Mouse (Mus musculus): ENCODE data around the gene Krtap4-8. TPM values are rescaled to one million over a fixed set of nuclear protein-coding genes. Genes with fewer than 3 reads are reported as not detected.
"Not testable (repeated sequence)": the region's sequence is repeated elsewhere in the genome, so short reads cannot be mapped to it uniquely, and the experiment has no call there.

The Krtap4-8 gene
- not detected for total RNA-seq (2021)
- long read RNA-seq, experiment 1: 0 reads
- long read RNA-seq, experiment 2: 0 reads

DNA sequence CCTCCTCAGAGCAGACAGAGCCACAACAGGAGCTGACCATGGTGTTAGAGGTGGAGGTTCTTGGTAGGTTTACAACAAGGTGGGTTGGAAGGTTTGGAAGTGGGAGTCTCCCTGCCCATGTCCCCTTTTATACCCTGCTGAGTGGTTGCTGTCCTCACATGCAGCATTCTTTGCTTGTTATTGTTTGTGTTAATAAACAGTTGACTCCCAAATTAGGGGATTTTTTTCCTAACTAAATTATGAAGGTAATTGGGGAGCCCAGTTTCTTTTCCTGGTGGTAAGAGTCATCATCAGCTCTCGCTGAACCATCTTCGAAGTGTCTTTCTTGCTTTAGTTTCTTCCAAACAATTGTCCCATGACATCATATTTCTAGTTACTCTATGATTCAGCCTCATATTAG lies at the start of gene Krtap4-8:
Krtap4-8 (minus strand) TSS at position 101 of the 400 bp plus-strand sequence.
- no peak for DNase-seq

DNA sequence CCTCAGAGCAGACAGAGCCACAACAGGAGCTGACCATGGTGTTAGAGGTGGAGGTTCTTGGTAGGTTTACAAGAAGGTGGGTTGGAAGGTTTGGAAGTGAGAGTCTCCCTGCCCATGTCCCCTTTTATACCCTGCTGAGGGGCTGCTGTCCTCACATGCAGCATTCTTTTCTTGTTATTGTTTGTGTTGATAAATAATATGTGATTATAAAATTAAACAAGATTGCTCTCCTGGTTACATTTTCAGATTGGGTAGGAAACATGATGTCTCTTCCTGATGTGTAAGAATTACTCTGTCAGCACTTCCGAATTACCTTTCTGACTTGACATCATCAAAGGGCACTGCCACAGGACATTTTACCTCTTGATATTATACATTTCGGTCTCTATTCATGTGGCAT lies 35.1 kb upstream of the Krtap4-8 start, which contains the start of gene Gm11564:
Gm11564 (minus strand) TSS at position 101 of the 400 bp plus-strand sequence.
- DNase-seq: not testable (repeated sequence)

DNA sequence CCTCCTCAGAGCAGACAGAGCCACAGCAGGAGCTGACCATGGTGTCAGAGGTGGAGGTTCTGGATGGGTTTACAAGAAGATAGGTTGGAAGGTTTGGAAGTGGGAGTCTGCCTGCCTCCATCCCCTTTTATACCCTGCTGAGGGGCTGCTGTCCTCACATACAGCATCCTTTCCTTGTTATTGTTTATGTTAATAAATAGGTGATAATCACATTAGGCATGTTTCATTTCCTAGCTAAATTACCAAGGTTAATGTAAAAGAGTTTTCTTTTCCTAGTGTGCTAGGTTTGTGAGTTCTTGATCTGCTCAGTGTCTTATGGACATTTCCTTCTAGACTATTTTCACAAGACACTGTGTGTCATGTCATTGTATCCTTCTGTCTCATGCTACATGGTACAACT lies 29.3 kb upstream of the Krtap4-8 start, which contains the start of gene Krtap4-13:
Krtap4-13 (minus strand) TSS at position 101 of the 400 bp plus-strand sequence.
- DNase-seq: not testable (repeated sequence)

DNA sequence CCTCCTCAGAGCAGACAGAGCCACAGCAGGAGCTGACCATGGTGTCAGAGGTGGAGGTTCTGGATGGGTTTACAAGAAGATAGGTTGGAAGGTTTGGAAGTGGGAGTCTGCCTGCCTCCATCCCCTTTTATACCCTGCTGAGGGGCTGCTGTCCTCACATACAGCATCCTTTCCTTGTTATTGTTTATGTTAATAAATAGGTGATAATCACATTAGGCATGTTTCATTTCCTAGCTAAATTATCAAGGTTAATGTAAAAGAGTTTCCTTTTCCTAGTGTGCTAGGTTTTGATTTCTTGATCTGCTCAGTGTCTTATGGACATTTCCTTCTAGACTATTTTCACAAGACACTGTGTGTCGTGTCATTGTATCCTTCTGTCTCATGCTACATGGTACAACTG lies 23.8 kb upstream of the Krtap4-8 start, which contains the start of gene Gm11554:
Gm11554 (minus strand) TSS at position 101 of the 400 bp plus-strand sequence.
- not testable (repeated sequence) for DNase-seq

DNA sequence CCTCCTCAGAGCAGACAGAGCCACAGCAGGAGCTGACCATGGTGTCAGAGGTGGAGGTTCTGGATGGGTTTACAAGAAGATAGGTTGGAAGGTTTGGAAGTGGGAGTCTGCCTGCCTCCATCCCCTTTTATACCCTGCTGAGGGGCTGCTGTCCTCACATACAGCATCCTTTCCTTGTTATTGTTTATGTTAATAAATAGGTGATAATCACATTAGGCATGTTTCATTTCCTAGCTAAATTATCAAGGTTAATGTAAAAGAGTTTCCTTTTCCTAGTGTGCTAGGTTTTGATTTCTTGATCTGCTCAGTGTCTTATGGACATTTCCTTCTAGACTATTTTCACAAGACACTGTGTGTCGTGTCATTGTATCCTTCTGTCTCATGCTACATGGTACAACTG lies 18.3 kb upstream of the Krtap4-8 start, which contains the start of gene Gm11569:
Gm11569 (minus strand) TSS at position 101 of the 400 bp plus-strand sequence.
- DNase-seq: not testable (repeated sequence)

DNA sequence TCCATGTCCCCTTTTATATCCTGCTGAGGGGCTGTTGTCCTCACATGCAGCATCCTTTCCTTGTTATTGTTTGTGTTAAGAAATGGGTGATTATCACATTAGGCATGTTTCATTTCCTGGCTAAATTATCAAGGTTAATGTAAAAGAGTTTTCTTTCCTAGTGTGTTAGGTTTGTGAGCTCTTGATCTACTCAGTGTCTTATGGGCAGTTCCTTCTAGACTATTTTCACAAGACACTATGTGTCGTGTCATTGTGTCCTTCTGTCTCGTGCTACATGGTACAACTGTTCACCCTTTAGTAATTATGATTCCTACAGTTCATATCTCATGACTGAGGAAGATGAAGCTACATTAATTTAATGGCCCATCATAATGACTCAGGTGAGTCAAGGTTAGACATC lies 12.9 kb upstream of the Krtap4-8 start, which contains the start of gene Gm11596:
Gm11596 (minus strand) TSS at position 101 of the 400 bp plus-strand sequence.
- no peak for DNase-seq

DNA sequence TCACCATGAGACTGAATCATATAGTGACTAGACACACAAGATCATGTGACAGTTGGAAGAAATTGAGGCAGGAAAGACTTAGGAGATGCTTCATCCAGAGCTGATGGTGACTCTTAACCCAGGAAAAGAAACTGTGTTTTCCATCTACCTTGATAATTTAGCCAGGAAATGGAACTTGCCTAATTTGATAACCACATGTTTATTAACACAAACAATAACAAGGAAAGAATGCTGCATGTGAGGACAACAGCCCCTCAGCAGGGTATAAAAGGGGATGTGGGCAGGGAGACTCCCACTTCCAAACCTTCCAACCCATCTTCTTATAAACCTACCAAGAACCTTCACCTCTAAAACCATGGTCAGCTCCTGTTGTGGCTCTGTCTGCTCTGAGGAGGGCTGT lies 4.4 kb upstream of the Krtap4-8 start, which contains the start of gene Krtap4-9:
Krtap4-9 (plus strand) TSS at position 301 of the 400 bp plus-strand sequence.
- not testable (repeated sequence) for DNase-seq

DNA sequence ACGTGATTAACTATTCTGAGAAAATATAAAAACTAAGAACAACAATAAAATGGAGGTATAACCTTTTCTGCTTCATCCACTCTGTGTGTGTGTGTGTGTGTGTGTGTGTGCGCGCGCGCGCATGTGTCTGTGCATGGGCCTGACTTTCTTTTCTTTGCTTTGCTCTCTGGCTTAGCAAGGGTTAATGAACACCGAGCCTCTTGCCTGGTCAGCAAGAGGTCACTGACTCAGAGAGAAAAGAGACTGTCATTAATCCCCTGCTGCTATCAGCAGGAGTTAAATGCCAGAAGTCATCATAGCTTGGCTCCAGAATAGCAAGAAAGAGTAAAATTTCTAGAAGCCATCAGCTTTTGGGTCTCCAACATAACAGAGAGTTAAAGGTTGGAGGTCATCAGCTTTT lies 2.1 kb downstream of the Krtap4-8 start:
- no peak for DNase-seq

DNA sequence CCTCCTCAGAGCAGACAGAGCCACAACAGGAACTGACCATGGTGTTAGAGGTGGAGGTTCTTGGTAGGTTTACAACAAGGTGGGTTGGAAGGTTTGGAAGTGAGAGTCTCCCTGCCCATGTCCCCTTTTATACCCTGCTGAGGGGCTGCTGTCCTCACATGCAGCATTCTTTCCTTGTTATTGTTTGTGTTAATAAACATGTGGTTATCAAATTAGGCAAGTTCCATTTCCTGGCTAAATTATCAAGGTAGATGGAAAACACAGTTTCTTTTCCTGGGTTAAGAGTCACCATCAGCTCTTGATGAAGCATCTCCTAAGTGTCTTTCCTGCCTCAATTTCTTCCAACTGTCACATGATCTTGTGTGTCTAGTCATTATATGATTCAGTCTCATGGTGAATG lies 7.7 kb downstream of the Krtap4-8 start, which contains the start of gene Gm11595:
Gm11595 (minus strand) TSS at position 101 of the 400 bp plus-strand sequence.
- not testable (repeated sequence) for DNase-seq

DNA sequence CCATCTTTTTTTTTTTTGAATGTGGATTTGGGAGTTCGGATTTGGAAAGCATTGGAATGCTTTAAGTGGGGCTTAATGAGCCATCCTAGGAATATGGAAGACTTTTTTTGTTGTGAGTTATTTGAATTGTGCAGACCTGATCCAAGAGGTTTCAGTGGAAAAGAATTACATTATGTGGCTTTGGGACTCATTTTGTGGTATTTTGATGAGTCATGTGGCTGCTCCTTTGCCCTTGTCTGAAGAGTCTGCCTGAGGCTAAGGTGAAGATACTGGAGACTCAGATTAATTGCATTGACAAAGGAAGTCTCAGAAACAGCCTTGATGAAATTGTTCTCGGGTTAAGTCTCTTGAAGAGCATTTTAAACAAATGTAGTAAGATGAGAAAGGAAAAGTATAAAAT lies 12.1 kb downstream of the Krtap4-8 start:
- no peak for DNase-seq

DNA sequence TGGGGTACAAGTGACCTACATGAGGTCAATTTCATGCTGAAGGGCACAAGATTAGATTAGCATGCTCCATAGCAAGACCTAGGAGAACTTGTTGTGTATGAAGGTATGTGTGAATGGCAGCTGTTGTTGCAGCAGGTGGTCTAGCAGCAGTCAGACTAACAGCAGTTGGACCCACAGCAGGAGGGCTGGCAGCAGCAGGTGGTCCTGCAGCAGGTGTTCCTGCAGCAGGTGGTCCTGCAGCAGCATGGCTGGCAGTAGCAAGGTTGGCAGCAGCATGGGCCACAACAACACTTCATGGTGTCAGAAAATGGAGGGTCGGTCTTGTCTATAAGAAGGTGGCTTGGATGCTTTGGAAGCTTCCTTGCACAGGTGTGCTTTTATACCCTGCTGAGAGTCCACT lies 21.6 kb downstream of the Krtap4-8 start:
- DNase-seq: no peak

DNA sequence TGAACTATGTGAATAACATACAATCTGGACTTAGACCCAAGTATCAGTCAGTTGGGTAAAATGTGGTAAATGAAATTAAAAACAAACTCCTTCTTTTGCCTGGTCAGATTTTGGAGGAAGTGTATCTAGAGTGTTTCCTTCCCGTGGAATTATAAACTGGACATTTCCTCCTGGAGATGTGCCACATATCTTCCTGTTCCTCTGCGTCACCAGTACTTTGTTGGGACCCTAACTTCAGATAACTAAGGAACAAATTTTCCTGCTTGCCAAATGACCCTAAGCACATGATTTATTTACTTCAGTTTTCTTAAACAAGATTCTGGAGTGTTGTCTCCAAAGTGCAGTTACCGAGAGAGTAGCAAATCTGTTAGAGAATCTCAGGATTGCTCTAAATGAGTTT lies 36.5 kb downstream of the Krtap4-8 start:
- DNase-seq: no peak

DNA sequence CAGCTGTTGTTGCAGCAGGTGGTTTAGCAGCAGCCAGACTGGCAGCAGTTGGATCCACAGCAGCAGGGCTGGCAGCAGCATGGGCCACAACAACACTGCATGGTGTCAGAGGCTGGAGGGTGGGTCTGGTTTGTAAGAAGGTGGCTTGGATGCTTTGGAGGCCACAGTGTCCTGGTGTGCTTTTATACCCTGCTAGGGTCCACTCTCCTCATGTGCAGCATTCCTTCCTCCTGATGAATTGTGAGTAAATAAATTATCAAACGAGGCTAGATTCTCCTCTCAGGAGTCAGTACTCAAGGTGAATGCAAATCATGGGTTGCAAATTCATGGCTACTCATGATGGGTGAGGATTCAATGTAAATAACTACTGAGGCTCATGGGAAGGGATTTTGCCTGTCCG lies 46.3 kb downstream of the Krtap4-8 start, which contains the start of gene Gm14180:
Gm14180 (minus strand) TSS at position 101 of the 400 bp plus-strand sequence.
- DNase-seq: no peak

Other genes with a start within 250 kb of the Krtap4-8 start
- not detected for gene Krt40, start 237.5 kb downstream of the Krtap4-8 start, total RNA-seq (2021)
- gene Krtap3-3, start 229.8 kb downstream of the Krtap4-8 start, total RNA-seq (2021): not detected
- not detected for gene Krtap3-2, start 223.9 kb downstream of the Krtap4-8 start, total RNA-seq (2021)
- not detected for gene Gm11939, start 221.2 kb downstream of the Krtap4-8 start, total RNA-seq (2021)
- gene Krtap3-1, start 214.1 kb downstream of the Krtap4-8 start, total RNA-seq (2021): not detected
- not detected for gene Krtap1-5, start 199.7 kb downstream of the Krtap4-8 start, total RNA-seq (2021)
- gene Krtap1-4, start 197.1 kb downstream of the Krtap4-8 start, total RNA-seq (2021): not detected
- gene Krtap1-3, start 189.4 kb downstream of the Krtap4-8 start, total RNA-seq (2021): not detected
- not detected for gene Krtap9-3, start 182.6 kb downstream of the Krtap4-8 start, total RNA-seq (2021)
- gene Gm11938, start 177.4 kb downstream of the Krtap4-8 start, total RNA-seq (2021): not detected
- gene Gm11937, start 170.5 kb downstream of the Krtap4-8 start, total RNA-seq (2021): not detected
- not detected for gene Krtap2-4, start 165.9 kb downstream of the Krtap4-8 start, total RNA-seq (2021)
- not detected for gene Gm11562, start 160.3 kb downstream of the Krtap4-8 start, total RNA-seq (2021)
- not detected for gene Krtap4-1, start 152.5 kb downstream of the Krtap4-8 start, total RNA-seq (2021)
- gene Krtap4-2, start 145.6 kb downstream of the Krtap4-8 start, total RNA-seq (2021): not detected
- gene Krtap4-7, start 136.6 kb downstream of the Krtap4-8 start, total RNA-seq (2021): not detected
- gene Gm11555, start 130.5 kb downstream of the Krtap4-8 start, total RNA-seq (2021): not detected
- gene Gm11563, start 121.7 kb downstream of the Krtap4-8 start, total RNA-seq (2021): not detected
- gene Krtap4-6, start 114.7 kb downstream of the Krtap4-8 start, total RNA-seq (2021): not detected
- gene Gm14190, start 90.0 kb downstream of the Krtap4-8 start, total RNA-seq (2021): not detected
- not detected for gene Gm14180, start 46.4 kb downstream of the Krtap4-8 start, total RNA-seq (2021)
- gene Gm11595, start 7.8 kb downstream of the Krtap4-8 start, total RNA-seq (2021): not detected
- gene Krtap4-9, start 4.5 kb upstream of the Krtap4-8 start, total RNA-seq (2021): not detected
- gene Gm11596, start 12.8 kb upstream of the Krtap4-8 start, total RNA-seq (2021): not detected
- gene Gm11569, start 18.2 kb upstream of the Krtap4-8 start, total RNA-seq (2021): not detected
- gene Gm11554, start 23.7 kb upstream of the Krtap4-8 start, total RNA-seq (2021): not detected
- not detected for gene Krtap4-13, start 29.2 kb upstream of the Krtap4-8 start, total RNA-seq (2021)
- not detected for gene Gm11564, start 35.0 kb upstream of the Krtap4-8 start, total RNA-seq (2021)
- not detected for gene 2300003K06Rik, start 57.4 kb upstream of the Krtap4-8 start, total RNA-seq (2021)
- not detected for gene Krtap4-16, start 70.9 kb upstream of the Krtap4-8 start, total RNA-seq (2021)
- gene Gm11568, start 77.2 kb upstream of the Krtap4-8 start, total RNA-seq (2021): not detected
- not detected for gene Gm11559, start 83.8 kb upstream of the Krtap4-8 start, total RNA-seq (2021)
- not detected for gene Krtap9-1, start 92.7 kb upstream of the Krtap4-8 start, total RNA-seq (2021)
- gene Gm11567, start 98.5 kb upstream of the Krtap4-8 start, total RNA-seq (2021): not detected
- not detected for gene Krtap31-1, start 127.2 kb upstream of the Krtap4-8 start, total RNA-seq (2021)
- not detected for gene Gm11565, start 134.0 kb upstream of the Krtap4-8 start, total RNA-seq (2021)
- not detected for gene Krtap31-2, start 155.6 kb upstream of the Krtap4-8 start, total RNA-seq (2021)
- not detected for gene Krtap9-5, start 167.8 kb upstream of the Krtap4-8 start, total RNA-seq (2021)
- gene Krtap29-1, start 198.3 kb upstream of the Krtap4-8 start, total RNA-seq (2021): not detected
- not detected for gene Krtap16-1, start 205.9 kb upstream of the Krtap4-8 start, total RNA-seq (2021)
- gene Krtap17-1, start 213.3 kb upstream of the Krtap4-8 start, total RNA-seq (2021): not detected
- gene Krt33a, start 235.5 kb upstream of the Krtap4-8 start, total RNA-seq (2021): not detected
- gene Krt33b, start 249.2 kb upstream of the Krtap4-8 start, total RNA-seq (2021): not detected